Mouse (Mus musculus): ENCODE data around the gene Cryba4.

- TF ChIP-seq CTCF (IDR thresholded peaks at IDR 0.05; ENCODE audit: insufficient read depth, low read length): no peak
- no peak for TF ChIP-seq POLR2A (IDR thresholded peaks at IDR 0.05; ENCODE audit: borderline replicate concordance, extremely low read depth, low read depth, low read length)
These were observed 43.2 kb upstream of the Cryba4 start for GRCm38 (mm10) chr5:112295564-112295963.

Data from lung, adult 2 months (tissue).